Mouse (Mus musculus) liver, postnatal 0 days (tissue): Measurements from ENCODE around the gene Itpr2.

Experiments used
- CTCF ChIP-seq: sonication (generic); IDR thresholded peaks from 2 replicates; pipeline ENCODE4 v1.5.1; 2016; ENCODE audit warnings: antibody characterized with exemption, low read depth
- EP300 ChIP-seq: IDR thresholded peaks from 2 replicates; pipeline ENCODE4 v1.6.1; 2016; ENCODE audit warnings: antibody characterized with exemption, low read depth, mild to moderate bottlenecking

DNA sequence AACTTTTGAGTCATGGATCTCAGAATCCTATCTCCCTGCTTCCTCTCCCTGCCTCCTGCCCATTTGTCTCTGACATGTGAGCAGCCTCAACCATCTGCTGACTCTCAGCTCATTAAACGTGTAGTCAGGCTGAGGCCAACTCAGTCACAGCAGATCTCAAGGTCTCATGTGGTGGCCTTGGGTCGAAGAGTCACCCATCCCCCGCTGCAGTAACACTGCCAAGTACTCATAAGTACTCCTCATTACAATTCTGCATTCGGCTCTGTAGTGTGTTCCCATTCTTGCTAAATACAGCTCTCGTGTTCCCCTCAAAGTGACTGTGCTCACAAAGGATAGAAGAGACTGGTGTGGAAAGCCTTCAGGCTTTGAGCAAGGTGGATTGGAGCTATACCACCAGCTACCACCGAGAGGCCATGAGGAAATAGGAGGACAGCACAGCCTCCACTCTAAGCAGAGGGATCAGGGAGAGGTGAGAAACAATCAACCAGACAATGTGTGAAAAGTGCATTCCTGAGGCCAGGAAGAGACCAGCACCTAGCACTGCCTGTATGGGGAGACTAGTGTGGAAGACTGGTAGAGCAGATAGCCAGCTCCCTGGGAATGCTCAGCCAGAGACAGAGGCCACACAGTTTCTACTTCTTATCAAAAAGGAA, 170.9 kb downstream of the Itpr2 start:
- TF ChIP-seq CTCF: no peak
- TF ChIP-seq EP300: no peak
